Comparison of ENCODE assay signal across 32 mouse cellular contexts in the genomic region with DNA sequence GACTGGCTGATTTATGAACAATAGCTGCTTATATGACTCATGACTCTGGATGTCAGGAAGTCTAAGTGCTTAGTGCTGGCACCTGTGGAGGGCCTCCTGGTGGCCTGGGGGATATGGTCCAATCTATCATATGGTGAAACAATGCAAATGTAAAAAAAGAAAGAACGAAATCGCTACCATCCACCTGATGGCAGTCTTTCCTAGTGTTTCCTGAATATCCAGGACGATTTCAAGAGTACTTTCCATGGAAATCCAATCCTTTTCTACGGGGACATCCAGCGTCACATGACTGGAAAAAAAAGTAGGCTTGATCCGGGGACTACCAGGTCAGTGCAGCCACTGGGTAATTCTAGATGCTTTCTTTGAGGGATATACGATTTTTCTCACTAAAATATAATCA. TPM values are rescaled to one million over a fixed set of nuclear protein-coding genes. Genes with fewer than 3 reads are reported as not detected.
DNase-seq lines count a peak whose midpoint lies in the region; ATAC-seq and TF ChIP-seq lines count a peak whose summit lies in the region.
"Had no signal": no experiment of that assay in that cellular context is flagged by ENCODE, and none has a peak within 500 bp of the region (broad histone marks: within the 10 kb centered on the region; RNA-seq: fewer than 3 reads in every experiment).

No protein-coding gene starts in this region.

- H3K4me2 ChIP-seq in hindbrain, postnatal 0 days (ENCODE audit: low read depth, low read length), result no peak overlapping the region
- no peak overlapping the region for H3K4me2 ChIP-seq in hindbrain, embryonic 13.5 days
- no peak overlapping the region for H3K4me2 ChIP-seq in midbrain, embryonic 14.5 days (ENCODE audit: low read length)
- H3K4me2 ChIP-seq: limb, embryonic 15.5 days; liver, embryonic 15.5 days; lung, embryonic 15.5 days; midbrain, embryonic 13.5 days; neural tube, embryonic 13.5 days had no signal

- H3K4me1 ChIP-seq in hindbrain, postnatal 0 days (ENCODE audit: insufficient read depth, low read length), result no peaks in the 10 kb centered on the region
- H3K4me1 ChIP-seq in hindbrain, embryonic 13.5 days (replicated peaks), result peaks cover 3% of the 10 kb centered on the region; the same call in 1 of the 2 replicates
- no peaks in the 10 kb centered on the region; the same call in 1 of the 2 replicates for H3K4me1 ChIP-seq in midbrain, embryonic 14.5 days (ENCODE audit: control insufficient read depth, insufficient read depth, low read length)
- H3K4me1 ChIP-seq: embryonic facial prominence, embryonic 10.5 days; hindbrain, embryonic 10.5 days; limb, embryonic 15.5 days; liver, embryonic 15.5 days; lung, embryonic 15.5 days; megakaryocyte, embryonic 14.5 days; neural tube, embryonic 13.5 days had no signal

- no peak overlapping the region for H3K27ac ChIP-seq in hindbrain, postnatal 0 days
- no peak overlapping the region for H3K27ac ChIP-seq in hindbrain, embryonic 13.5 days
- H3K27ac ChIP-seq in midbrain, embryonic 14.5 days (replicated peaks; ENCODE audit: low read depth, low read length), result no peak overlapping the region
- H3K27ac ChIP-seq: embryonic facial prominence, embryonic 10.5 days; hindbrain, embryonic 10.5 days; limb, embryonic 15.5 days; liver, embryonic 15.5 days; lung, embryonic 15.5 days; midbrain, embryonic 13.5 days; neural tube, embryonic 13.5 days had no signal

- peak; percentile 45 to 62 for DNase-seq in cerebellum, postnatal 10 days
- no peak for DNase-seq in cerebellum, adult 11 months
- DNase-seq in hindbrain, postnatal 0 days (ENCODE audit: low spot score), result peak; percentile 42
- DNase-seq in 3T3-L1 (ENCODE audit: low read depth, low spot score) (peak; percentile 28), adipocyte (ENCODE audit: low spot score) (peak; percentile 49)
- DNase-seq in thymus, postnatal 0 days (ENCODE audit: low spot score), result no peak
- no peak for DNase-seq in midbrain, embryonic 14.5 days
- DNase-seq: adrenal gland, postnatal 14 days; gastrocnemius, postnatal 36 days; kidney, adult 18-20 months; kidney, postnatal 10 days; left cerebral cortex, postnatal 4 days; lung, postnatal 36 days; thymus, postnatal 25 days had no signal

- H3K9ac ChIP-seq in hindbrain, postnatal 0 days (replicated peaks; ENCODE audit: low read length), result no peak overlapping the region
- no peak overlapping the region for H3K9ac ChIP-seq in hindbrain, embryonic 13.5 days
- H3K9ac ChIP-seq in midbrain, embryonic 14.5 days (replicated peaks; ENCODE audit: low read length), result no peak overlapping the region
- H3K9ac ChIP-seq: limb, embryonic 15.5 days; liver, embryonic 15.5 days; lung, embryonic 15.5 days; midbrain, embryonic 13.5 days; neural tube, embryonic 13.5 days had no signal

- no peak overlapping the region for H3K4me3 ChIP-seq in hindbrain, postnatal 0 days (ENCODE audit: low read length)
- H3K4me3 ChIP-seq in hindbrain, embryonic 13.5 days, result no peak overlapping the region
- no peak overlapping the region for H3K4me3 ChIP-seq in midbrain, embryonic 14.5 days (replicated peaks; ENCODE audit: low read depth, low read length)
- H3K4me3 ChIP-seq: embryonic facial prominence, embryonic 10.5 days; hindbrain, embryonic 10.5 days; limb, embryonic 15.5 days; liver, embryonic 15.5 days; lung, embryonic 15.5 days; megakaryocyte, embryonic 14.5 days; midbrain, embryonic 13.5 days; myocyte; neural tube, embryonic 13.5 days had no signal

- H3K27me3 ChIP-seq in hindbrain, postnatal 0 days (ENCODE audit: insufficient read depth, low read length), result no peaks in the 10 kb centered on the region
- no peaks in the 10 kb centered on the region for H3K27me3 ChIP-seq in hindbrain, embryonic 13.5 days
- H3K27me3 ChIP-seq in midbrain, embryonic 14.5 days (ENCODE audit: control insufficient read depth, insufficient read depth, low read length), result no peaks in the 10 kb centered on the region
- H3K27me3 ChIP-seq: limb, embryonic 15.5 days; liver, embryonic 15.5 days; lung, embryonic 15.5 days; midbrain, embryonic 13.5 days; neural tube, embryonic 13.5 days had no signal

- no peak for ATAC-seq in hindbrain, postnatal 0 days
- ATAC-seq in hindbrain, embryonic 13.5 days (ENCODE audit: low FRiP score), result no peak
- no peak for ATAC-seq in midbrain, embryonic 14.5 days (ENCODE audit: low FRiP score, low TSS enrichment)
- ATAC-seq: activated CD4-positive, CD25-positive, alpha-beta regulatory T cell, adult 4 months; forebrain, embryonic 16.5 days; midbrain, embryonic 13.5 days had no signal

- TF ChIP-seq CTCF in hindbrain, postnatal 0 days (IDR thresholded peaks at IDR 0.05; ENCODE audit: low read depth), result peak; percentile 47

- no peaks in the 10 kb centered on the region for H3K36me3 ChIP-seq in hindbrain, postnatal 0 days (ENCODE audit: insufficient read depth, low read length)
- H3K36me3 ChIP-seq in hindbrain, embryonic 13.5 days, result no peaks in the 10 kb centered on the region
- H3K36me3 ChIP-seq in midbrain, embryonic 14.5 days (ENCODE audit: control insufficient read depth, insufficient read depth, low read length), result no peaks in the 10 kb centered on the region
- H3K36me3 ChIP-seq: embryonic facial prominence, embryonic 10.5 days; G1E; hindbrain, embryonic 10.5 days; limb, embryonic 15.5 days; liver, embryonic 15.5 days; lung, embryonic 15.5 days; midbrain, embryonic 13.5 days; neural tube, embryonic 13.5 days had no signal

- no peaks in the 10 kb centered on the region for H3K9me3 ChIP-seq in hindbrain, postnatal 0 days (ENCODE audit: low read length)
- no peaks in the 10 kb centered on the region for H3K9me3 ChIP-seq in hindbrain, embryonic 13.5 days
- H3K9me3 ChIP-seq in midbrain, embryonic 14.5 days (ENCODE audit: control insufficient read depth, low read length), result no peaks in the 10 kb centered on the region
- H3K9me3 ChIP-seq: embryonic facial prominence, embryonic 10.5 days; G1E; hindbrain, embryonic 10.5 days; limb, embryonic 15.5 days; liver, embryonic 15.5 days; lung, embryonic 15.5 days; megakaryocyte, embryonic 14.5 days; midbrain, embryonic 13.5 days; neural tube, embryonic 13.5 days had no signal

- 69% methylated on average over 7 of the region's 7 CpGs for WGBS in hindbrain, postnatal 0 days
- 80% methylated on average over 7 of the region's 7 CpGs for WGBS in hindbrain, embryonic 13.5 days
- WGBS in midbrain, embryonic 14.5 days, result 79% methylated on average over 7 of the region's 7 CpGs

RNA-seq across cellular contexts. Expression of gene Sh2d7, which starts 11.1 kb away (rescaled TPM):
- not detected in 2 replicates for total RNA-seq in hindbrain, postnatal 0 days (2014; rRNA removed)
- 0.09 TPM in 1 of 2 replicates, not detected in the other for polyA plus RNA-seq in hindbrain, postnatal 0 days (2015; fragmentation: Nextera tagmentation; extraction: Ambion mirVana)
- polyA plus RNA-seq in hindbrain, embryonic 13.5 days (2015; fragmentation: Nextera tagmentation; extraction: Ambion mirVana), result 0.08 TPM in 1 of 2 replicates, not detected in the other
- 0.09 and 0.13 TPM in 2 replicates for polyA plus RNA-seq in thymus, postnatal 0 days (2015; fragmentation: Nextera tagmentation; extraction: Ambion mirVana)
- not detected in 2 replicates for polyA plus RNA-seq in midbrain, embryonic 14.5 days (2014; fragmentation: Nextera tagmentation; extraction: Ambion mirVana)
- total RNA-seq: adrenal gland, postnatal 14 days; gastrocnemius, adult 18-20 months; gastrocnemius, postnatal 36 days; layer of hippocampus, adult 8-10 months; left cerebral cortex, adult 18-20 months; left cerebral cortex, postnatal 4 days had no signal
- polyA plus RNA-seq: activated CD4-positive, CD25-positive, alpha-beta regulatory T cell, adult 4 months; embryonic facial prominence, embryonic 10.5 days; G1E; heart, embryonic 16.5 days; hindbrain, embryonic 10.5 days; limb, embryonic 15.5 days; liver, embryonic 15.5 days; lung, embryonic 15.5 days; midbrain, embryonic 13.5 days; myocyte; neural tube, embryonic 13.5 days; spleen, adult 2 months had no signal

RNA-seq across cellular contexts. Expression of gene Dmxl2, which starts 26.3 kb away (rescaled TPM):
- total RNA-seq in hindbrain, postnatal 0 days (2014; rRNA removed), result 106 and 124 TPM in 2 replicates
- 42.9 and 46.2 TPM in 2 replicates for polyA plus RNA-seq in hindbrain, postnatal 0 days (2015; fragmentation: Nextera tagmentation; extraction: Ambion mirVana)
- 43.3 and 44.0 TPM in 2 replicates for polyA plus RNA-seq in hindbrain, embryonic 13.5 days (2015; fragmentation: Nextera tagmentation; extraction: Ambion mirVana)
- 1.0 and 1.1 TPM in 2 replicates for polyA plus RNA-seq in thymus, postnatal 0 days (2015; fragmentation: Nextera tagmentation; extraction: Ambion mirVana)
- 64.9 and 71.1 TPM in 2 replicates for polyA plus RNA-seq in midbrain, embryonic 14.5 days (2014; fragmentation: Nextera tagmentation; extraction: Ambion mirVana)
- polyA plus RNA-seq: G1E had no signal

RNA-seq across cellular contexts. Expression of gene Cib2, which starts 32.3 kb away (rescaled TPM):
- total RNA-seq in hindbrain, postnatal 0 days (2014; rRNA removed), result 43.4 and 53.8 TPM in 2 replicates
- 88.1 and 89.9 TPM in 2 replicates for polyA plus RNA-seq in hindbrain, postnatal 0 days (2015; fragmentation: Nextera tagmentation; extraction: Ambion mirVana)
- polyA plus RNA-seq in hindbrain, embryonic 13.5 days (2015; fragmentation: Nextera tagmentation; extraction: Ambion mirVana), result 42.4 and 45.2 TPM in 2 replicates
- polyA plus RNA-seq in thymus, postnatal 0 days (2015; fragmentation: Nextera tagmentation; extraction: Ambion mirVana), result 1.5 and 1.8 TPM in 2 replicates
- polyA plus RNA-seq in midbrain, embryonic 14.5 days (2014; fragmentation: Nextera tagmentation; extraction: Ambion mirVana), result 41.5 and 51.7 TPM in 2 replicates
- total RNA-seq: G1E had no signal

RNA-seq across cellular contexts. Expression of gene Idh3a, which starts 58.4 kb away (rescaled TPM):
- 87.8 and 94.2 TPM in 2 replicates for total RNA-seq in hindbrain, postnatal 0 days (2014; rRNA removed)
- polyA plus RNA-seq in hindbrain, postnatal 0 days (2015; fragmentation: Nextera tagmentation; extraction: Ambion mirVana), result 208 and 217 TPM in 2 replicates
- polyA plus RNA-seq in hindbrain, embryonic 13.5 days (2015; fragmentation: Nextera tagmentation; extraction: Ambion mirVana), result 122 and 126 TPM in 2 replicates
- 145 and 149 TPM in 2 replicates for polyA plus RNA-seq in thymus, postnatal 0 days (2015; fragmentation: Nextera tagmentation; extraction: Ambion mirVana)
- polyA plus RNA-seq in midbrain, embryonic 14.5 days (2014; fragmentation: Nextera tagmentation; extraction: Ambion mirVana), result 150 and 153 TPM in 2 replicates

Comparison
In these comparisons a context has a peak if more than half of its experiments do, and no peak if none do; other contexts are left out.
1. DNase-seq: peak in cerebellum, postnatal 10 days (2 of 2), hindbrain, postnatal 0 days (single experiment), 3T3-L1 (single experiment) and adipocyte (single experiment); none in cerebellum, adult 11 months (single experiment), thymus, postnatal 0 days (single experiment) and midbrain, embryonic 14.5 days (single experiment).
2. RNA of gene Dmxl2, which starts 26.3 kb away (polyA plus RNA-seq): 64.9 to 71.1 TPM in midbrain, embryonic 14.5 days, 42.9 to 46.2 TPM in hindbrain, postnatal 0 days and 43.3 to 44.0 TPM in hindbrain, embryonic 13.5 days; 1.0 to 1.1 TPM in thymus, postnatal 0 days; every median in the first group is over 10 times any median in the second.
3. RNA of gene Cib2, which starts 32.3 kb away (polyA plus RNA-seq): 88.1 to 89.9 TPM in hindbrain, postnatal 0 days, 42.4 to 45.2 TPM in hindbrain, embryonic 13.5 days and 41.5 to 51.7 TPM in midbrain, embryonic 14.5 days; 1.5 to 1.8 TPM in thymus, postnatal 0 days; every median in the first group is over 10 times any median in the second.